Mouse (Mus musculus) left cerebral cortex, postnatal 36 days (tissue): ENCODE measurements around the gene 2010111I01Rik. TPM values are rescaled to one million over a fixed set of nuclear protein-coding genes. Genes with fewer than 3 reads are reported as not detected.

Source experiments
- DNase-seq, 2 experiments: peaks; one replicate each; pipeline ENCODE4 v3.0.0; 2021 to 2022; ENCODE audit warnings: low spot score in 2 of 2, mixed read lengths in 1 of 2
- intact Hi-C: fragments of 180-260 bp; cut with DNase I; formaldehyde crosslinking; loops from one replicate; pipeline ENCODE4 v1.15.1; 2025
- total RNA-seq, 2 experiments: library from RNA; stranded (reverse); gene quantifications; 2 replicates each; pipeline ENCODE4 v1.2.3; 2021

2010111I01Rik gene
- total RNA-seq, 2 experiments from 2014 or later = 93.2 to 121 TPM

GRCm38 (mm10) chr13:63174252-63175020 lies 209.7 kb downstream of the 2010111I01Rik start:
- intact Hi-C loops = no loop called here
- DNase-seq = no peak

DNA sequence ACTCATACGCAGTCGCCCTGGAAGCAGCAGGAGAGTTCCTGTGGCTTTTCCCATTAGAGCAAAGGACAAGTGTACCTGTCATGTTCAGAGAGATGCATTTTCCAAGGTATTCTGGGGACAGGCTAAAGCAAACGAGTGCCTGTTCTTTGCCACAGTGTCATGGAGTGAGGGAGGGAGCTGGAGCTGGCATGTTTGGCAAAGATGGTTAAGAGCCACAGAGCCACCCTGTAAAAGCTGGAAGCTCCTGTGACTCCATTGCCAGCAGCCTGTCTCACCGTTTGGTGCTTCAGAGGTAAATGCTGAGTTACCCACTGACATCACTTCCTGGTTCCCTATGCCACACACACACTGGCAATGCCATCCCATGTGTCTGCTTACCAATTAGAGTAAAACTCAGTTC lies 211.4 kb downstream of the 2010111I01Rik start:
- DNase-seq = no peak
- intact Hi-C loops = no loop called here

DNA sequence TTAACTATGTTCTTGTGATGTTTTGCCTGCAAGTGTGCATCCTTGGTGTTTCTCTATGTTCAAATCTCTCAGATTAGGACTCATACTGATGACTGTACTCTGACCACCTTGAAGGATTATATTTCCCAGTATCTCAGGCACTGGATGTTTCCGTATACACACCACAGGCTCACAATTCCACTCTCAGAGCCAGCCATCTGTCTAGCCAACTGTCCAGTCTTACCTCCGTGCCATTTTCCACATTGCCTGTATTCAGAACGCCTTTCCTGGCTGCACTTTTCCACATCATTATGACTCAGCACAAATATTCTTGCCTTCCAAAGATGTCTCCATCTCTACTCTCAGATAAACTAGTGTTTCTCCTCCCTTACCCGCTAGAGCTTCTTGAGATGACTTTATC lies 212.5 kb downstream of the 2010111I01Rik start:
- intact Hi-C loops = no loop called here
- peak; percentile 29 to 60 for DNase-seq

GRCm38 (mm10) chr13:63180641-63181235 lies 216.0 kb downstream of the 2010111I01Rik start:
- intact Hi-C loops = no loop called here
- no peak for DNase-seq

GRCm38 (mm10) chr13:63184946-63185345 lies 220.3 kb downstream of the 2010111I01Rik start:
- intact Hi-C loops = no loop called here
- DNase-seq = no peak

DNA sequence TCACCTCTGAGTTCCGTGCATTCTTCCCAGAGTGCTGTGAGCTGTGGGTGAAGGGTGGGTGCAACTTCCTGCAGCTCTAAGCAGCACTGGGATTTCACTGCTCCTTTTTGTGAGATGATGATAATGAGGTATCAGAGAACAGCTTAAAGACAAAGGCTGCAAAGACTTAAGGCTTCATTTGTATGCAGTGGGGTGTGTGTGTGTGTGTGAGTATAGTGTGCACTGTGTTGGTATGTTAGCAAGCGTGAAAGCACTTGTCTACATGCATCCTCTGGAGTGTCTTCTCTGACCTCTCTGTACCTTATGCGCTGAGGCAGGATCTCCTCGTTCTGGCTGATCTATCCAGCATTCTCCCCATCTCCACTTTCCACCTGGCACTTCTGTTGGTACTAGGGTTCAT lies 221.5 kb downstream of the 2010111I01Rik start:
- intact Hi-C loops = no loop called here
- DNase-seq = no peak

DNA sequence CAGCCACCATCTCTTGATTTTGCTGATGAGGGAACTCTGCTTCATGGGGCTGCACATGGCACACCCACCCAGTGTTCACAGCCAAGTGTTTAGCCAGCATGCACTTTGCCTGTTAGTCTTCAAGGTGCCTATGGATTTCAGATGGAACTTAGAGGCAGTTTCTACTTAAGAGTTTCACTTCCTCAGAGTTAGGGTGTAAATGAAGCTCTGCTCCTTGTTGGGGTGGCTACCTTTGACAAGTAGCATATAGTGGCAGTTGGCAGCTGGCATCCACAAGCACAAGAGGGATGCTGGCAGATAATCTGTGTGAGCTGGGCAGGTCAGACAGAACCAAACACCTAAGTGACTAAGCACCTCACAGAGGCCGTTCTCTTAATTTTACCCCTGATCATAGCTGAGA lies 221.9 kb downstream of the 2010111I01Rik start:
- intact Hi-C loops = no loop called here

DNA sequence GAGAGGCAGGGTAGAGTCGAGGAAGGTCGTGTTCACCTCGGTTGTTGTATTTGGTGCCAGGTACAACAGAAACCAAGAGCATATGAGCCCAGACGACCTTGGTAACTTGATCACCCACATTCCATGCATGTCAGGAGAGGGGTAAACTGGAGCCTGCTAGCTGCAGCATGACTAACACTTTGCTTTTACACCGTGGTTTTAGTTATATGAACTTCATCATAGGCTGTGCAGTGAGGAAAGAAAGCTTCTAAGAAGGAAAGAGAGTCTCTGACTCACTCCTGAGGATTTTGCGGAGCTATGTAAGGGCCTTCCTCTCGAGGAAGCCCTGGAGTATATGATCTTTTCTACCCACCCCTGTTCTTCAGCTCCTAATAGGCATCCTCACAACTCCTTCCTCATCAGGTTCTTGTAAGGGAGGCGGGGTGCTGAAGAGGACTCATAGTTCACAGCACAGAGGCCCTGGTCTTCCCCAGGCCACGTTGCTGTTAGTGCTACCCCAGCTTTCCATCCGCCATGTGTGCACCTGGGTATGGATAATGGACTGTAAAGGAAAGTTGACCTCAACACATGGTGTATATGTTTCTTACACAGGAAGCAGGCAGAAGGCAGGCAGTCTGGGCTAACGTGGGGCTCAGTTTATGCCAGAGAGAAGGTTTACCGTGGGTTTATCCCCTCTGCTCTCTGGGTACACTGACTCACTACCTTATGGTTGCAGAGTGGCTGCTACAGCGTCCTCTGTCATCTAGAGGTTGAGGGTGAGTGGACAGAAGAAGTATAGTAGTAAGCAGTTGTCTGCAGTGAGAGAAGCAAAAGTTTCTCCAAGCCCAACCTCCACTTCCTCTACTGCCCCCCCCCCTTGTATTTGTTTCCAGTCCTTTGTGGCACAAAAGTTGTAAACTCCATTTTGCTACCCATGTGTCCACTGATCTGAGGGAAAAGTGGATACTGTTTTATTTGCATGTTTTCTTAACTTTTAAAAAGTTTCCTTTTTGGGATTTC lies 222.8 kb downstream of the 2010111I01Rik start:
- no peak for DNase-seq

More for the DNA sequence above, 221.9 kb downstream of the 2010111I01Rik start:
- DNase-seq = no peak

GRCm38 (mm10) chr13:63188306-63188705 lies 223.6 kb downstream of the 2010111I01Rik start:
- intact Hi-C loops = no loop called here
- DNase-seq = peak; percentile 25 to 43

More for the DNA sequence above, 222.8 kb downstream of the 2010111I01Rik start:
- intact Hi-C loops = no loop called here

- DNase-seq = no peak
- intact Hi-C loops = no loop called here
Observed at GRCm38 (mm10) chr13:63188811-63189210, 224.1 kb downstream of the 2010111I01Rik start.

- intact Hi-C loops = no loop called here
- no peak for DNase-seq
Observed at GRCm38 (mm10) chr13:63193423-63193822, 228.7 kb downstream of the 2010111I01Rik start.

DNA sequence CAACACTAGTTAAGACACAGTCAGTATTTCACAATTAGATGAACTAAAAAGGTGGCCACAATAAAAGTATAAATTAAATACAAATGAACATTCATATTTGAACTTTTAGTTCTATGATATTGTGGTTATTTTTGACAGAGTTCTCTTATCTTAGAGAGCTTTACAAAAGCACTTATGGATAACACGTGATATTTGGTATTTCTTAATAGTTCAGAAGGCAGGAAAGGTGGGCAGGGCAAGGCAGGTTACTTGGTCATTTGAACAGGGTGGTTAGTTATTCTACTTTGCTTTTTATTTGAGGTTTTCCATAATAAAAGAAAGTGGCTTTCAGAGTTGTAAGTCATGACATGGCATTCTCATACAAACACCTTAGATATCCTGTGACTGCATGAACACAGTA lies 233.3 kb downstream of the 2010111I01Rik start:
- intact Hi-C loops = no loop called here
- no peak for DNase-seq

- intact Hi-C loops = no loop called here
- no peak for DNase-seq
Observed at GRCm38 (mm10) chr13:63199588-63199987, 234.9 kb downstream of the 2010111I01Rik start.

DNA sequence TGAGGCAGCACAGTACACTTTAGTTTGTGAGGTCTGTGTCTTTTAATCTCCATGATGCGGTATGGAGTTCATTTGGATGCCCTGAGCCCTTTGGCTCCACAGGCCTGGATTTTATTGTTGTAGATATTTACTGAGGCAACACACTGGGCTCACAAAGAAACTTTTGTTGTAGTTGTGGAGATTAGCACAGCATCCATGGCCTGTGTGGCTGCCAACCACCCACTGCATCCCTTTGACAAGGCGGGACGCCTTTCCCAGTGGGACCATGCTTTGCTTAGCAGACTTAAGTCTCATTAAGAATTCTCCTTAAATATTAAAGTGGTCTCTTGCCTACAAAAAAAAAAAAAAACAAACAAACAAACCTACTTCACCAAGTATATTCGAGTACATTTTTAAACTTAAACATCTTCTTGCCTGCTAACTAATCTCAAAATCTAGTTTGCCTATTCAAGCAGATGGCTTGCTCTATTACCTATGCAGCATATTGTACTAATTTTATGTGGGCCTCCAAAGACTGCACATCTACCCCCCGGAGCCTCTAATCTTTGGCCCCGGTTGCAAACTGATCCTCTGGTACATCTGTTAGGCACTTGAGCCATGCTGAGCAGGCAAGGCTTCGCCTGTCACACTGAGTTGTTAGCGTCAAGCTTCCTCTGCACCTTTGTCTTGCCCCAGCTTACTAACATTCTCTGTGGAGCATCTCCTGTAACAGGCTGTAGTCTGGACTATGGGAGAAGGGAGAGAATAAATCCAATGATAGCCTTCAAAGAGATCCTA lies 239.0 kb downstream of the 2010111I01Rik start:
- DNase-seq = no peak
- intact Hi-C loops = no loop called here

- DNase-seq = no peak
- intact Hi-C loops = no loop called here
Observed at GRCm38 (mm10) chr13:63205750-63206149, 241.1 kb downstream of the 2010111I01Rik start.

DNA sequence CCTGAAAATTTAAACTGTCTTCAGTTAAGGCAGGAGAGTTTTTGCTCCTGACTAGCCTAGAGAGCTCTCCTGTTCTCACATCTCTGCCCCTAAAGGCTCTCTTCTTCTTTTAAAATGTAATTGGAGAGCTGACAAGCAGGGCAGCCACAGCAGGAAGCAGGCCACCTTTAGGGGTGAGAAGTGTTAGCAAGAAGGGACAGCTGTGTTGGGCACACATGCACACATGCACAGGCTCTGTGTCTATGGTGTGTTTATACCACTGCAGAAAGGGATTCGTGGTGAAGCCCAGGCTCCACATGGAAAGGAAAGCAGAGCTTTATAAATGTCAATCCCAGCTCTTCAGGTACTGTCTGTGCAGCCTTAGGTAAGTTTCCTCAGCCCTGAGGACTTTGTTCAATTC lies 241.7 kb downstream of the 2010111I01Rik start:
- no peak for DNase-seq
- intact Hi-C loops = no loop called here

DNA sequence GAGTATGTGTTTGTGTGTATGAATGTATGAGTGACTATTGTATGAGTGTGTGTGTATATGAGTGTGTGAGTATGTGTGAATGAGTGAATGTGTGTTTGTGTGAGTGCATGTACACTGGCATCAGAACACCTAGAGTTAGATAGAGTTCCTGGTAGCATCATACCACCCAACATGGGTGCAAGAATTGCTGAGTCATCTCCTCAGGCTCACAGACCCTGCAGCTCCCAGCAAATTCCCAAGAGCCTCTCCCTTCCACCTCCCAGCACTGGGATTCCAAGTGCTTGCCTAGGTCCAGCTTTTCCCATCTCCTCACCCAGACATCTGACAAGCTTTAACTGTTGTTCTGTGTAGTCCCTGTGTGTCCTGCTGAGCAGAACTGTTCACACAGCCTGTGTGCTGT lies 251.8 kb downstream of the 2010111I01Rik start:
- intact Hi-C loops = no loop called here
- no peak for DNase-seq

DNA sequence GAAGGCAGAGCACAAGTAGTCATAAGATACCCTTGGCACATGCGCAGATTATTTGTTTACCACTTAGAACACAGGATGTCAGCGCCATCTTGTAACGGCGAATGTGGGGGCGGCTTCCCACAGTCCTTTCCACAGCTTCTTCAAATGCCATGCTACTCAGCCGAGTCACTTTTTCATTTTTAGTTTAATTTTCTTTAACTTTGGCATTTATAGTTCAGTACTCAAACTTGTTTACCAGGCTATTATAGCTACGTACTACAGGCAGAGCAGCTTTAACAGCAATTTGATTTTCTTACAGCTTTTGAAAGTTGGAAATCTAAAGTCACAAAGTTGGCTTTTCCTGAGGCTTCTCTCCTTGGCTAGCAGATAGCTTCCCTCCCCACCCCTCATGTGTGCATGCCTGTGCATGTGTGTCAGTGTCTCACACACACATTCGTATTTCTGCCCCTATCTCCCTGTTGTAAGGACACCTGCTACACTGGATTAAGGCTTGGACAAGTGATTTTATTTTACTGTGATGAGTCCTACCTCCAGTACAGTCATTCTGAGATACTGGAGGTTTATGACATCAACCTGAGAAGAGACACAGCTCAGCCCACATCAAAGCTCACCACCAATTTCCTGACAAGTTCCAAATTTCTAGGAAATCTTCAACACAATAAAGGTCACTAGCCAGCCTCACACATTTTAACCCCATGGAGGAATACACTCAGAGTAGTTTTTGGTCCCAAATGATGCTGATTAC lies 258.5 kb downstream of the 2010111I01Rik start:
- DNase-seq = no peak
- intact Hi-C loops = no loop called here
